26 mouse cellular contexts compared by ENCODE assay signal in genomic region chr7:6044861-6045260, GRCm38 (mm10). TPM values are rescaled to one million over a fixed set of nuclear protein-coding genes. Genes with fewer than 3 reads are reported as not detected.
"Had no signal": no experiment of that assay in that cellular context is flagged by ENCODE, and none has a peak within 500 bp of the region (broad histone marks: within the 10 kb centered on the region; RNA-seq: fewer than 3 reads in every experiment).

TSS of gene Nlrp4c (plus strand) at chr7:6045161.

- H3K4me1 ChIP-seq: midbrain, embryonic 10.5 days; midbrain, embryonic 12.5 days; neural tube, embryonic 13.5 days had no signal

- H3K4me3 ChIP-seq: midbrain, embryonic 10.5 days; midbrain, embryonic 12.5 days; myocyte; neural tube, embryonic 13.5 days had no signal

- H3K4me2 ChIP-seq: lung, embryonic 14.5 days; midbrain, embryonic 12.5 days; neural tube, embryonic 13.5 days had no signal

- H3K9ac ChIP-seq: liver, embryonic 14.5 days; lung, embryonic 14.5 days; midbrain, embryonic 12.5 days; neural tube, embryonic 13.5 days had no signal

- ATAC-seq: midbrain, embryonic 16.5 days had no signal

- DNase-seq: lung, adult 18-20 months; lung, embryonic 14.5 days; lung, postnatal 10 days; lung, postnatal 4 days; midbrain, embryonic 14.5 days; retina, postnatal 1 day; right cerebral cortex, adult 18-20 months; right cerebral cortex, postnatal 25 days; right cerebral cortex, postnatal 4 days; spleen, adult 18-20 months; thymus, adult 2 months; thymus, postnatal 25 days; thymus, postnatal 4 days had no signal

- H3K36me3 ChIP-seq: midbrain, embryonic 10.5 days; midbrain, embryonic 12.5 days; neural tube, embryonic 13.5 days had no signal

- H3K27me3 ChIP-seq: midbrain, embryonic 12.5 days; neural tube, embryonic 13.5 days had no signal

- H3K27ac ChIP-seq: liver, embryonic 14.5 days; midbrain, embryonic 10.5 days; midbrain, embryonic 12.5 days; neural tube, embryonic 13.5 days had no signal

RNA-seq across cellular contexts. Expression of gene Nlrp4c, which starts in this region (rescaled TPM):
- polyA plus RNA-seq: liver, embryonic 14.5 days; liver, embryonic 16.5 days; lung, embryonic 14.5 days; lung, embryonic 16.5 days; midbrain, embryonic 10.5 days; midbrain, embryonic 12.5 days; midbrain, embryonic 14.5 days; midbrain, embryonic 16.5 days; myocyte; neural tube, embryonic 11.5 days; neural tube, embryonic 13.5 days; small intestine, adult 2 months; stomach, embryonic 14.5 days; stomach, embryonic 16.5 days; thymus, adult 2 months; urinary bladder, adult 2 months had no signal
